Mouse (Mus musculus): Measurements from ENCODE around the gene Sgo2a. TPM values are rescaled to one million over a fixed set of nuclear protein-coding genes. Genes with fewer than 3 reads are reported as not detected.

Sgo2a gene
- total and polyA plus RNA-seq, 2 experiments from 2014 or later, result 2.8 to 3.5 TPM

DNA sequence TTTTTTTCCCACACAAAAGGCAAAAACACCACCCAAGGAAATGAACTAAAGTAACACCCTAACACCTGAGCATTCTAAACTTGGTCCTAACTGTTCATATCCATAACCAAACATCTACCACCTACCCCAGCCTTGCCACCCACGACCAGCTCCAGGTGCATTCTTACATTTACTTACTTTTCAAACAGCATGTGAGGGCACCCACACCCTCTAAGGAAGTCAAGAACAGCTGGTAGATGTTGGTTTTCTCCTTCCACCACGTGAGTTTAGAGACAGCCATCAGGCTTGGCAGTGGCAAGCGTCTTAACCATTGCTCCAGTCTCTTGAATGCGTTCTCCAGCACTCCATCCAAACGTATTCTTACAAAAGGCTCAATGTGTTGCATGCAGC is 41.4 kb upstream of the Sgo2a start:
- Histone ChIP-seq H3K9ac (replicated peaks; ENCODE audit: low read length) (no peak overlapping the region), H3K9me3 (ENCODE audit: low read length) (no peaks in the 10 kb centered on the region), H3K27me3 (ENCODE audit: insufficient read depth, low read length) (no peaks in the 10 kb centered on the region), H3K36me3 (ENCODE audit: insufficient read depth, low read length) (peaks cover 10% of the 10 kb centered on the region; the same call in 1 of the 2 replicates), H3K4me1 (ENCODE audit: insufficient read depth, low read length) (no peaks in the 10 kb centered on the region), H3K27ac (no peak overlapping the region), H3K4me3 (ENCODE audit: low read length) (no peak overlapping the region), H3K4me2 (ENCODE audit: low read depth, low read length) (no peak overlapping the region)
- ATAC-seq (no peak), DNase-seq (ENCODE audit: low spot score) (no peak)
- 90% methylated on average over 5 of the region's 5 CpGs for WGBS
- no peak for TF ChIP-seq CTCF (IDR thresholded peaks at IDR 0.05; ENCODE audit: low read depth)

DNA sequence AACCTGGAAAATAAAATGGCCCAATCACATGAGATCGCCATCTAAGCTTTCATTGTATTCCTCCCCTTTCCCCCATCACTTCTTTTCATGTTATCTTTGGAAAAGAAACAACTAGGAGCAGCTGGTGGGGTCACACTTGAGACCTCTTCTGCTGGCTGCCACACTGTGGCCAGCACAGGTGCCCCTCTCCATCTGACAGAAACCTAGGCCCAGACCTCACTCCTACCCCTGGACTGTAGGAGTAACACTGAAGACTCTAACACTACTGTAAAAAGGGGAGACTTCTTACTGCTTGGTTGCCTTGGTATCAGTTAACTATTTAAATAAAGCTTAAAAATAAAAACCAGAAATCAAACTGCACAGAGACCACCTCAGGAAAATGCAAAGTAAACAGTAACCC is 40.0 kb upstream of the Sgo2a start:
- Histone ChIP-seq H3K36me3 (ENCODE audit: insufficient read depth, low read length) (peaks cover 11% of the 10 kb centered on the region), H3K9me3 (ENCODE audit: low read length) (no peaks in the 10 kb centered on the region), H3K27me3 (ENCODE audit: insufficient read depth, low read length) (no peaks in the 10 kb centered on the region), H3K4me3 (ENCODE audit: low read length) (no peak overlapping the region), H3K9ac (replicated peaks; ENCODE audit: low read length) (no peak overlapping the region), H3K4me2 (ENCODE audit: low read depth, low read length) (no peak overlapping the region), H3K4me1 (ENCODE audit: insufficient read depth, low read length) (no peaks in the 10 kb centered on the region), H3K27ac (no peak overlapping the region)
- 84% methylated on average over 1 of the region's 1 CpGs for WGBS
- TF ChIP-seq CTCF (IDR thresholded peaks at IDR 0.05; ENCODE audit: low read depth), result no peak
- DNase-seq (ENCODE audit: low spot score) (no peak), ATAC-seq (no peak)

DNA sequence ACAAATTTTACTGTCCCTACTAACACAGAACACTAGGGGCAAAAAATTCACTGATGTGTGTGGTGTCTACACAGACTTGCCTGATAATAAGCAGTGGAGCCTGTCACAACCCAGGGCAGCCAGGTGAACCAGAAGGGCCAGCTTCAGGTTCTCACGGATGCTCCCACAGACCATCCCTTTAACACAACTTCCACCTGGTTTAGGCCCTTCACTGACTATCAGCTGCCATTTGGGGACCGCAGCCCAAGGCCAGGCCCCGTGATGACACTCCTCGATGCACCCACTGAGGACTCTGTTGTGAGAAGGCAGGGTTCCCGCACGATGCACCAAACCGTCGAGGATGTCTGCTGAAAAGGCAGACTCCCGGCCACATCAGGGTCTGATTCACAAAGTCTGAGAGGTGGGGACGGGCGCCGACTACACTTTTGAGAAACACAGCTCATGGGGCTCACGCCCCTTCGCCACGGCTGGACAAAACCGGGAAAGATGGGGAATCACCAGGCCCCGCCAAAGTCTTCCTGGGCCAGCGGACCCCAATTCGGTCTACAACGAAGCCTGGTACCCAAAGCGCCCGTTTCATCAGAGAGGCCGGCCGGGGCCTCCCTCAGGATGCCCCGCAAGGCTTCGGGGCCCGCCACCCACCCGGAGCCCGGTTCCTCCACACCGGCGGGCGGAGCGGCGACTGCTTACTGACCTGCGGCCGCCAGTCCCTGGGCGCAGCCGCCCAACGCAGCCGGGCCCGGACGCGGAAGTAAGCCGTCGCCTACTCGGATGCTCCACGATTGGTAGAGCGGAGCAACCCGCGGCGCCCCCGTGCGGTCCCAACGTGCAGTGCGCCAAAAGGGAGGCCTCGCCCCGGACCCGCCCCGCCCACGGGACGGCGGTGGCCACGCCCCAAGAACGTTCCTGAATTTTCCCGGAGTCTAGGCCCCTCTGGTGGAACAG is 26.2 kb upstream of the Sgo2a start:
- Histone ChIP-seq H3K9me3 (ENCODE audit: low read length) (no peaks in the 10 kb centered on the region), H3K9ac (replicated peaks; ENCODE audit: low read length) (peak overlapping the region; percentile 83), H3K27me3 (ENCODE audit: insufficient read depth, low read length) (no peaks in the 10 kb centered on the region), H3K36me3 (ENCODE audit: insufficient read depth, low read length) (peaks cover 1% of the 10 kb centered on the region; the same call in 1 of the 2 replicates), H3K4me1 (ENCODE audit: insufficient read depth, low read length) (peaks cover 5% of the 10 kb centered on the region; the same call in 1 of the 2 replicates), H3K4me2 (ENCODE audit: low read depth, low read length) (peak overlapping the region; percentile 86), H3K4me3 (ENCODE audit: low read length) (peak overlapping the region; percentile 75), H3K27ac (peak overlapping the region; percentile 88)
- peak; percentile 67 for TF ChIP-seq CTCF (IDR thresholded peaks at IDR 0.05; ENCODE audit: low read depth)
- ATAC-seq (peak; percentile 98), DNase-seq (ENCODE audit: low spot score) (peak; percentile 96)
- under 1% methylated on average over 65 of the region's 65 CpGs for WGBS

DNA sequence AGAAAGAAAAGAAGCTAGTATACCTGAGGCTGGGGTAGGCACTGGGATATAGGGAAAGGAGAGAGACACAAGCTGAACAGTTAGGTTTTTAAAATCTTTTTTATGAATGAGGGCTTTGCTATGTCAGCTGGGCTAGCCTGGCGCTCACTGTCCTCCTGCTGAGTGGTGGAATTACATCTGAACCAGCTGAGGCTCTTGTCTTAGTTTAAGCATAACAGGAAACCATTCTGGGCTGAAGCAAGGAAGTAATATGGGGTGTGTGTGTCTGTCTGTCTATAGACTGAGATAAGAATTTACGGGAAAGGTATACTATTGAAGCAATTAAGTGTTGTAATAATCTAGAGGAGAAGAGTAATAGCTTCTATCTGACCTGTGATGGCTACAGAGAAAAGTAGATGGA is 24.2 kb upstream of the Sgo2a start:
- Histone ChIP-seq H3K27me3 (ENCODE audit: insufficient read depth, low read length) (no peaks in the 10 kb centered on the region), H3K4me1 (ENCODE audit: insufficient read depth, low read length) (peaks cover 5% of the 10 kb centered on the region; the same call in 1 of the 2 replicates), H3K27ac (no peak overlapping the region), H3K4me3 (ENCODE audit: low read length) (no peak overlapping the region), H3K9ac (replicated peaks; ENCODE audit: low read length) (no peak overlapping the region), H3K9me3 (ENCODE audit: low read length) (no peaks in the 10 kb centered on the region), H3K36me3 (ENCODE audit: insufficient read depth, low read length) (no peaks in the 10 kb centered on the region), H3K4me2 (ENCODE audit: low read depth, low read length) (no peak overlapping the region)
- DNase-seq (ENCODE audit: low spot score) (no peak), ATAC-seq (no peak)
- 86% methylated on average over 2 of the region's 2 CpGs for WGBS
- TF ChIP-seq CTCF (IDR thresholded peaks at IDR 0.05; ENCODE audit: low read depth), result no peak

DNA sequence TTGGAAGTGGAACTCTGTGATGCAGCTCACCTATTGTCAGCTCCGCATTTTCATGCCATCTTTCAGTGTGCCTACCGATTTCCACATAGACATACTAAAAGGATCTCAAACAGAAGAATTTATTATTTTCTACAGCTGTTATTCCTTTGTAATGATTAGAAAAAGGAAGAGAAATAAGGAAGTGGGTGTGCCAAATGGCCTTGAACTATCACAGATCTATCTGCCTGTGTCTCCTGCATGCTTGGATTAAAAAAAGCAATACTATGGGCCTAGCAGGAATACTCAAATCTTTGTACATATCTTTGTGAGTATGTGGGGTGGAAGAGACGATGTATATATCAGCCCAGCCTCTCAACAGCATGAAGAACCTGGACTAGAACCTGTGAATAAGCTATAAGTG is 18.9 kb upstream of the Sgo2a start:
- no peaks in the 10 kb centered on the region for H3K9me3 ChIP-seq (ENCODE audit: low read length)
- no peaks in the 10 kb centered on the region for H3K4me1 ChIP-seq (ENCODE audit: insufficient read depth, low read length)
- H3K27ac ChIP-seq, result no peak overlapping the region
- no peaks in the 10 kb centered on the region for H3K36me3 ChIP-seq (ENCODE audit: insufficient read depth, low read length)
- no peak overlapping the region for H3K4me2 ChIP-seq (ENCODE audit: low read depth, low read length)
- no peak for TF ChIP-seq CTCF (IDR thresholded peaks at IDR 0.05; ENCODE audit: low read depth)
- no peak overlapping the region for H3K4me3 ChIP-seq (ENCODE audit: low read length)
- ATAC-seq, result no peak
- H3K27me3 ChIP-seq (ENCODE audit: insufficient read depth, low read length), result no peaks in the 10 kb centered on the region
- no peak overlapping the region for H3K9ac ChIP-seq (replicated peaks; ENCODE audit: low read length)
- DNase-seq (ENCODE audit: low spot score), result no peak
- WGBS, result 90% methylated on average over 3 of the region's 3 CpGs

DNA sequence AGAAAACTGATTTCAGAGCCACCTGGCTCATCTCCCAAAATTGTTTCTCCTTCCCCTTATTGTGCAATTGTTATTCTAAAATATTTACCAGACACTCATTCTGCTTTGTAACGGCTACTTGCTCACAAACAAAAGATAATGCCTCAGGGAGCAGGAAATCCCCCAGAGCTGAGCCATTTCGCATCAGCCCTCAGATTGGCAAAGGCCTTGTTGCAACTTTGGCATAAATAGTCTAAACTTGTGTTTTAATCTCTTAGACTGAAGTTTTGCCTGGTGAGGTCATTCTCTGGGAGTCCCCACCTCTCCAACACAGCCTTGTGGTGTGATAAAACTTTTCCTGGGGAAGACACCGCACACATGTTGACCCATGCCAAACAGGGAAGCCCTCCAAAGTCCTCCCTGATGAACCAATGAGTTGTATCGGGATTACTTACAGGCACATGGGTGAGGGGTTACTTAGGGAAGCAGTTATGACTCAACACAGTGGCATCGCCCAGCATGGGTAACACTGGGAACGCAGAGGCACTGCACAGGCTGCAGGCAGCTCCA is 6.6 kb upstream of the Sgo2a start:
- H3K9ac ChIP-seq (replicated peaks; ENCODE audit: low read length), result no peak overlapping the region
- 59% methylated on average over 6 of the region's 6 CpGs for WGBS
- no peak for TF ChIP-seq CTCF (IDR thresholded peaks at IDR 0.05; ENCODE audit: low read depth)
- no peaks in the 10 kb centered on the region for H3K27me3 ChIP-seq (ENCODE audit: insufficient read depth, low read length)
- no peak overlapping the region for H3K4me2 ChIP-seq (ENCODE audit: low read depth, low read length)
- ATAC-seq, result 0 out of 2 replicates have a peak, but pooled peaks have one; percentile 40
- DNase-seq (ENCODE audit: low spot score), result no peak
- H3K27ac ChIP-seq, result no peak overlapping the region
- no peaks in the 10 kb centered on the region for H3K4me1 ChIP-seq (ENCODE audit: insufficient read depth, low read length)
- H3K9me3 ChIP-seq (ENCODE audit: low read length), result no peaks in the 10 kb centered on the region
- no peaks in the 10 kb centered on the region for H3K36me3 ChIP-seq (ENCODE audit: insufficient read depth, low read length)
- H3K4me3 ChIP-seq (ENCODE audit: low read length), result no peak overlapping the region

DNA sequence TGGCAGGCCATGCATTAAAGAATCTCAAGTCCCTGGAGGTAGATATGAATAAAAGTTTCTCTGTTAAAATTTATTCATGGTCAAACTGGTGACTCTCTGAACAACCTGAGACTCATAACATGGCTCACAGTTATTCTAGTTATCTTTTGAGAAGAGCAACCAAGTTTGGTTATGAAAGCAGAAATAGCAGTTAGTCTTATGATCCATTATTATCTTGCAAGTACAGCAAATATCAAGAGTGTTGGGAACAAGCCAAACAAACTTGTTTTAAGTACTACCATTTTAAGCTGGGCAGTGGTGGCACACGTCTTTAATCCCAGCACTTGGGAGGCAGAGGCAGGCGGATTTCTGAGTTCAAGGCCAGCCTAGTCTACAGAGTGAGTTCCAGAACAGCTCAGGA is 4.5 kb upstream of the Sgo2a start:
- no peaks in the 10 kb centered on the region for H3K9me3 ChIP-seq (ENCODE audit: low read length)
- no peak overlapping the region for H3K4me2 ChIP-seq (ENCODE audit: low read depth, low read length)
- no peaks in the 10 kb centered on the region for H3K27me3 ChIP-seq (ENCODE audit: insufficient read depth, low read length)
- no peak overlapping the region for H3K27ac ChIP-seq
- H3K4me1 ChIP-seq (ENCODE audit: insufficient read depth, low read length), result no peaks in the 10 kb centered on the region
- no peak for ATAC-seq
- no peak overlapping the region for H3K9ac ChIP-seq (replicated peaks; ENCODE audit: low read length)
- no peak for TF ChIP-seq CTCF (IDR thresholded peaks at IDR 0.05; ENCODE audit: low read depth)
- H3K4me3 ChIP-seq (ENCODE audit: low read length), result no peak overlapping the region
- WGBS, result 74% methylated on average over 2 of the region's 2 CpGs
- no peak for DNase-seq (ENCODE audit: low spot score)
- H3K36me3 ChIP-seq (ENCODE audit: insufficient read depth, low read length), result no peaks in the 10 kb centered on the region

All from hindbrain, postnatal 0 days (tissue).